Mouse (Mus musculus) CH12.LX (cell line): ENCODE results near the gene Ccdc40. TPM values are rescaled to one million over a fixed set of nuclear protein-coding genes. Genes with fewer than 3 reads are reported as not detected.
A peak's percentile ranks its signal among the peaks of the same experiment; 100 is the strongest.

Source experiments
- DNase-seq: peaks from one replicate; pipeline ENCODE4 v3.0.0-alpha.2; 2013; ENCODE audit errors: extremely low read depth
- H3K27ac ChIP-seq: 2 replicates; pipeline ENCODE4 v1.5.1; 2012; ENCODE audit warnings: low read depth, mild to moderate bottlenecking, control low read depth, moderate library complexity; ENCODE audit not compliant: insufficient read depth
- H3K27me3 ChIP-seq: replicated peaks from 2 replicates; pipeline ENCODE3; 2012; ENCODE audit warnings: inconsistent platforms
- H3K36me3 ChIP-seq, 2 experiments: replicated peaks in 1 of 2; 2 replicates each; pipeline versions ENCODE3 to v1.6.1; 2012; ENCODE audit warnings: inconsistent platforms in 1 of 2, low read length in 1 of 2, mild to moderate bottlenecking in 1 of 2, mixed read lengths in 1 of 2, moderate library complexity in 1 of 2; ENCODE audit not compliant: control insufficient read depth in 1 of 2, insufficient read depth in 1 of 2
- H3K4me1 ChIP-seq, 2 experiments: 2 replicates each; pipeline ENCODE4 v1.6.1; 2012; ENCODE audit warnings: inconsistent platforms in 1 of 2, moderate library complexity in 1 of 2; ENCODE audit not compliant: insufficient read depth in 2 of 2, control insufficient read depth in 1 of 2
- H3K4me2 ChIP-seq: 2 replicates; pipeline ENCODE4 v1.6.1; 2012; ENCODE audit warnings: low read depth, mild to moderate bottlenecking, control low read depth; ENCODE audit not compliant: poor library complexity, insufficient read depth, severe bottlenecking
- H3K4me3 ChIP-seq, 3 experiments: fragments of 150-350 bp in 1 of 3; sonication (generic) in 1 of 3; replicated peaks in 1 of 3; 2 replicates each; pipeline versions ENCODE3 to v1.5.1; 2011 to 2012; ENCODE audit warnings: low read depth in 2 of 3, low read length in 2 of 3, mild to moderate bottlenecking in 2 of 3, moderate library complexity in 2 of 3, control low read depth in 1 of 3, improper control_type of control experiment in 1 of 3, inconsistent platforms in 1 of 3, mixed read lengths in 1 of 3; ENCODE audit not compliant: poor library complexity in 1 of 3
- H3K79me2 ChIP-seq: replicated peaks from 2 replicates; pipeline ENCODE4 v1.6.1; 2012; ENCODE audit warnings: mild to moderate bottlenecking, moderate library complexity; ENCODE audit not compliant: control insufficient read depth, poor library complexity, insufficient read depth, severe bottlenecking; ENCODE audit errors: extremely low read depth
- H3K9ac ChIP-seq: 2 replicates; pipeline ENCODE4 v1.6.1; 2012; ENCODE audit warnings: low read depth, mild to moderate bottlenecking, control low read depth, moderate library complexity; ENCODE audit not compliant: insufficient read depth
- H3K9me3 ChIP-seq: replicated peaks from 2 replicates; pipeline ENCODE3; 2012; ENCODE audit warnings: low read length, inconsistent platforms, mixed read lengths
- BHLHE40 ChIP-seq: IDR thresholded peaks from 2 replicates; pipeline ENCODE4 v1.6.1; 2011; ENCODE audit warnings: mild to moderate bottlenecking, low read depth, low read length, improper control_type of control experiment
- CHD1 ChIP-seq: IDR thresholded peaks from 2 replicates; pipeline ENCODE4 v1.6.1; 2012; ENCODE audit warnings: low read depth, low read length, improper control_type of control experiment, inconsistent platforms
- CHD2 ChIP-seq: IDR thresholded peaks from 2 replicates; pipeline ENCODE4 v1.6.1; 2011; ENCODE audit warnings: low read length, improper control_type of control experiment
- EP300 ChIP-seq: IDR thresholded peaks from 2 replicates; pipeline ENCODE4 v1.6.1; 2011; ENCODE audit warnings: low read length, improper control_type of control experiment
- ETS1 ChIP-seq: conservative IDR thresholded peaks from 2 replicates; pipeline ENCODE4 v1.6.1; 2012; ENCODE audit warnings: low read depth, mild to moderate bottlenecking, inconsistent platforms, low read length, improper control_type of control experiment, moderate library complexity
- GABPA ChIP-seq: IDR thresholded peaks from 2 replicates; pipeline ENCODE4 v1.6.1; 2012; ENCODE audit warnings: low read depth, low read length, improper control_type of control experiment, inconsistent platforms; ENCODE audit not compliant: insufficient replicate concordance
- IRF4 ChIP-seq: IDR thresholded peaks from 2 replicates; pipeline ENCODE4 v1.6.1; 2014; ENCODE audit warnings: low read depth, mild to moderate bottlenecking, inconsistent platforms, low read length, improper control_type of control experiment
- JUN ChIP-seq: IDR thresholded peaks from 2 replicates; pipeline ENCODE4 v1.6.1; 2011; ENCODE audit warnings: low read depth, mild to moderate bottlenecking, low read length, improper control_type of control experiment, moderate library complexity; ENCODE audit not compliant: insufficient read depth
- MAZ ChIP-seq: IDR thresholded peaks from 2 replicates; pipeline ENCODE4 v1.6.1; 2012; ENCODE audit warnings: low read depth, mild to moderate bottlenecking, inconsistent platforms, low read length, improper control_type of control experiment, moderate library complexity
- MEF2A ChIP-seq: IDR thresholded peaks from 2 replicates; pipeline ENCODE4 v1.6.1; 2014; ENCODE audit warnings: low read depth, mild to moderate bottlenecking, inconsistent platforms, low read length, improper control_type of control experiment, borderline replicate concordance
- MXI1 ChIP-seq: IDR thresholded peaks from 2 replicates; pipeline ENCODE4 v1.6.1; 2011; ENCODE audit warnings: mild to moderate bottlenecking, low read depth, low read length, improper control_type of control experiment
- NELFE ChIP-seq: IDR thresholded peaks from 2 replicates; pipeline ENCODE4 v1.6.1; 2011; ENCODE audit warnings: low read depth, low read length, improper control_type of control experiment
- NRF1 ChIP-seq: IDR thresholded peaks from 2 replicates; pipeline ENCODE4 v1.6.1; 2014; ENCODE audit warnings: low read depth, mild to moderate bottlenecking, inconsistent platforms, low read length, improper control_type of control experiment, moderate library complexity
- POLR2A ChIP-seq: IDR thresholded peaks from 2 replicates; pipeline ENCODE4 v1.6.1; 2011; ENCODE audit warnings: low read depth, mild to moderate bottlenecking, improper control_type of control experiment, low read length
- RCOR1 ChIP-seq: conservative IDR thresholded peaks from 2 replicates; pipeline ENCODE4 v1.6.1; 2012; ENCODE audit warnings: low read depth, mild to moderate bottlenecking, inconsistent platforms, low read length, improper control_type of control experiment
- SIN3A ChIP-seq: IDR thresholded peaks from 2 replicates; pipeline ENCODE4 v1.6.1; 2012; ENCODE audit warnings: low read length, improper control_type of control experiment, inconsistent platforms
- TCF12 ChIP-seq: IDR thresholded peaks from 2 replicates; pipeline ENCODE4 v1.6.1; 2014; ENCODE audit warnings: low read depth, mild to moderate bottlenecking, inconsistent platforms, low read length, improper control_type of control experiment
- UBTF ChIP-seq: IDR thresholded peaks from 2 replicates; pipeline ENCODE4 v1.6.1; 2012; ENCODE audit warnings: low read depth, mild to moderate bottlenecking, inconsistent platforms, low read length, improper control_type of control experiment, moderate library complexity
- USF1 ChIP-seq: IDR thresholded peaks from 2 replicates; pipeline ENCODE4 v1.6.1; 2014; ENCODE audit warnings: low read depth, mild to moderate bottlenecking, inconsistent platforms, low read length, improper control_type of control experiment
- ZC3H11A ChIP-seq: IDR thresholded peaks from 2 replicates; pipeline ENCODE4 v1.6.1; 2012; ENCODE audit warnings: low read depth, mild to moderate bottlenecking, inconsistent platforms, low read length, improper control_type of control experiment
- ZKSCAN1 ChIP-seq: IDR thresholded peaks from 2 replicates; pipeline ENCODE4 v1.6.1; 2012; ENCODE audit warnings: low read depth, inconsistent platforms, low read length, improper control_type of control experiment, borderline replicate concordance
- ZNF384 ChIP-seq: IDR thresholded peaks from 2 replicates; pipeline ENCODE4 v1.6.1; 2012; ENCODE audit warnings: low read depth, low read length, improper control_type of control experiment, inconsistent platforms
- dilution Hi-C: fragments of 300-500 bp; cut with MboI; formaldehyde crosslinking; loops from 2 replicates; pipeline ENCODE4 v1.14.3; 2020; ENCODE audit warnings: low sequenced_read_pairs; ENCODE audit not compliant: extremely low pct_unique_long_range_greater_than_20kb, extremely low pct_ligation_motif_present
- in situ Hi-C: fragments of 300-500 bp; cut with MboI; formaldehyde crosslinking; loops from 3 replicates; pipeline ENCODE4 v1.14.3; 2019; ENCODE audit warnings: low sequenced_read_pairs, low pct_ligation_motif_present, low pct_unique_long_range_greater_than_20kb, mixed read lengths
- polyA plus RNA-seq: library from polyadenylated mRNA; unstranded; fragments of >175 nt; gene quantifications from 2 replicates; pipeline ENCODE4 v1.2.1, GENCODE M21; 2012; ENCODE audit warnings: low read depth; ENCODE audit not compliant: insufficient read length
- total RNA-seq, 2 experiments: library from RNA; depleted of rRNA; stranded (reverse); fragments of 300-350 nt in 1 of 2; fragments of >200 nt in 1 of 2; gene quantifications; 2 replicates each; pipeline ENCODE4 v1.2.3; 2012 to 2014

The Ccdc40 gene
- total and polyA plus RNA-seq, 3 experiments: 0.97 to 1.4 (median 1.3) TPM

DNA sequence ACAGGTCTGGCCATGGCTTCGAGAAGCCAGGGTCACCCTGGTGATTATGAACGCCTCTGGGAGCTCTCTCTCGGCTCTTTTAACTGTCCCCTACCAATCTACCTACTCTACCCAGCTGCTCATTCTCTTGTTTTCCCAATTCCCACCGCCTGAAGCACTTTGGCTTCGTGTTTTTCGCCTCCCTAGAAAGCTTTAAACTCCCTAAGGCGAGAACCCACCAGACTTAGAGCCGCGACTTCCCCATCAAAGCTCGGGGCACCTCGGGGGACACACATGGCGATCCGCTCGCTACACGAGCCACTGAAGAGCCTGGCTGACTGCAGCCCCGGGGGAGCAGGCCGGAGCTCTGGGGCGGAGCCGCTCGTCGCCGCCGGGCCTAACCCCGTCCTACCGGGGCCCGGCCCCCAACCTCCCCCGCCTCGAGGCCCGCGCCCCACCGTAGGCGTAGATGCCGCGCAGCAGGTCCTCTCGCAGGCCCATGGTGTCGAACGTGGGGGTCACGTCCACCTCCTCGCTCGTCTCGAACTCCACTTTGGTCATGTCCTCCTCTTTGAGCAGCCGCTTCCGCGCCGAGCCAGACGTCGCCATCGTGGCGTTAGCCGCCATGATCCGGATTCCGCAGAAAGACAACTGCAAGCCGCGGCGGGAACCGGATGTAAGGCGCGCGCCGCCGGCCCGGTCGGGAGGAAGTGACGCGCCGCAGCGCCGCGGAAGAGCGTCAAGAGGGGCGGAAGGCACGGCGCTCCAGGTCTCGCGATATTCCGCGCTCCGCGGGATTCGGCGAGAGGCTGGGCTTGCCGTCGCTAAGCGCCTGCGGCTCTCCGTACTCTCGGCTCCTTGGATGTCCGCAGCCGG lies 71.2 kb downstream of the Ccdc40 start, which contains the start of gene Eif4a3 (continued):
- TF ChIP-seq POLR2A (peak; percentile 98), TCF12 (peak; percentile 91), RCOR1 (no peak; the same call in 1 of the 2 replicates), NRF1 (peak; percentile 66), ZNF384 (no peak), IRF4 (0 out of 2 replicates have a peak, but pooled peaks have one; percentile 64), MAZ (no peak), CHD2 (peak; percentile 100), ZKSCAN1 (no peak), MEF2A (peak; percentile 44; the same call in 1 of the 2 replicates), MXI1 (no peak), CHD1 (no peak)

DNA sequence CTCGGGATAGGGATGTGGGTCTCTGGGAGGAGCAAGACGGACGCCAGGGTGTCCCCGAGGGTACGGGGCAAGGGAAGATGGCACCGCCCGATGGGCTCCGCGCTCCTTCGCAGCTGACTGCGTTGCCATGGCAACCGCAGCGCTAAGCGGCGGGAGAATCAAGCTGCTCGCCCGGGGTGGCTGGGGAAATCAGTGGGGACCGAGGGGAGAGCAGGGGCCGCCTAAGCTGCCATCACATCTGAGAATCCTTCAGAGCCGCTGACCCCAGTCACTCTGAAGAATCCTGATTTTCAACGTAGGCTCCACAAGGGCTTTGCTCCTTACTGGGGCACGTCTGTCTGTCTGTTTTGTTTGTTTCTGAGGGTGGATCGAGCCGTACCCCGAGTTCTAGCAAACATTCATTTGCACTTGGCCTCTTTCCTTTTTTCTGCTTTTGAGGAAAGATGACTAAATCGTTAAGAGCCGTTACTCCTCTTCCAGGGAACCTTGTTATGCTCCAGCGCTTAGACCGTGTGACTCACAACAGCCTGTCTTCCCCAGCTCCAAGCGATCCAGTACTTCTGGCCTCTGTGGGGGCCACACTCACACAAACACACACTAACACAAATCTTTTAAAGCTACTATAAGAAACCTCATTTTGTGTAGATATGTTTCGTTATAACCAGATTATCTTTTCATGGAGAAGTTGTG lies 72.0 kb downstream of the Ccdc40 start:
- Histone ChIP-seq H3K36me3 (peaks cover 27 to 29% of the 10 kb centered on the region in 2 experiments), H3K9me3 (no peaks in the 10 kb centered on the region), H3K79me2 (peaks cover 36% of the 10 kb centered on the region)
- peak; percentile 38 for DNase-seq
- TF ChIP-seq JUN (no peak), EP300 (no peak), SIN3A (peak; percentile 99), ZKSCAN1 (no peak), MXI1 (peak; percentile 96)
- TF ChIP-seq, all 38 proteins: peak for 2
- H3K4me3 ChIP-seq: peak overlapping the region; percentile 79 to 86 (median 80)
- peak overlapping the region; percentile 70 for H3K9ac ChIP-seq
- H3K4me1 ChIP-seq: peaks cover 11 to 21% of the 10 kb centered on the region in 2 experiments
- in situ Hi-C loops (no loop called here), dilution Hi-C loops (no loop called here)
- peak overlapping the region; percentile 63 for H3K4me2 ChIP-seq
- no peak overlapping the region for H3K27ac ChIP-seq
- peaks cover 48% of the 10 kb centered on the region for H3K27me3 ChIP-seq

DNA sequence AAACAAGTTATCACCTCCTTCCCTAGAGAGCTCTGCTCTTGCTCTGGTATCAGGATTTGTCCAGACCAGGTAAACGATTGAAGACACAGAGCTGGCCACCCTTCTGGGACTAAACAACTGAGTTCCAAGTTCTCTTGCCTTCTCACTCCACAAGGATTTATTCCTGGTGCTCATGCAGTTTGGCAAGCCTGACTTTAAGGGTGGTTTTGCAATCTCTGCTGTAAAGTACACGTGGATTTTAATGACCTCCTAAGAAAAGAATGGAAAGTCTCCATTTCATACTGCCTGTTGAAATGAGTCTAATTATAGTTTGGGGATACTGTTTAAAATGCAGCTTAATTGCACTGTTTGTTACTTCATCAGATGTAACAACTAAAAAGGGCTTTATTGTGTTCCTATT lies 72.6 kb downstream of the Ccdc40 start:
- Histone ChIP-seq H3K4me3 (no peak overlapping the region), H3K9ac (no peak overlapping the region), H3K79me2 (peaks cover 36% of the 10 kb centered on the region), H3K27ac (no peak overlapping the region), H3K4me1 (peaks cover 11 to 21% of the 10 kb centered on the region in 2 experiments), H3K4me2 (no peak overlapping the region; the same call in 1 of the 2 replicates), H3K27me3 (peaks cover 54% of the 10 kb centered on the region), H3K9me3 (no peaks in the 10 kb centered on the region), H3K36me3 (peaks cover 21 to 23% of the 10 kb centered on the region in 2 experiments)
- in situ Hi-C loops: no loop called here
- dilution Hi-C loops: no loop called here
- DNase-seq: no peak
- no peak for TF ChIP-seq UBTF
- TF ChIP-seq BHLHE40: no peak
- no peak for TF ChIP-seq MEF2A
- no peak for TF ChIP-seq GABPA
- no peak for TF ChIP-seq ETS1
- TF ChIP-seq ZC3H11A: no peak
- no peak for TF ChIP-seq USF1
- TF ChIP-seq NELFE: no peak
